Mouse (Mus musculus): ENCODE data around the gene Gtpbp8.

Gene Gtpbp8

DNA sequence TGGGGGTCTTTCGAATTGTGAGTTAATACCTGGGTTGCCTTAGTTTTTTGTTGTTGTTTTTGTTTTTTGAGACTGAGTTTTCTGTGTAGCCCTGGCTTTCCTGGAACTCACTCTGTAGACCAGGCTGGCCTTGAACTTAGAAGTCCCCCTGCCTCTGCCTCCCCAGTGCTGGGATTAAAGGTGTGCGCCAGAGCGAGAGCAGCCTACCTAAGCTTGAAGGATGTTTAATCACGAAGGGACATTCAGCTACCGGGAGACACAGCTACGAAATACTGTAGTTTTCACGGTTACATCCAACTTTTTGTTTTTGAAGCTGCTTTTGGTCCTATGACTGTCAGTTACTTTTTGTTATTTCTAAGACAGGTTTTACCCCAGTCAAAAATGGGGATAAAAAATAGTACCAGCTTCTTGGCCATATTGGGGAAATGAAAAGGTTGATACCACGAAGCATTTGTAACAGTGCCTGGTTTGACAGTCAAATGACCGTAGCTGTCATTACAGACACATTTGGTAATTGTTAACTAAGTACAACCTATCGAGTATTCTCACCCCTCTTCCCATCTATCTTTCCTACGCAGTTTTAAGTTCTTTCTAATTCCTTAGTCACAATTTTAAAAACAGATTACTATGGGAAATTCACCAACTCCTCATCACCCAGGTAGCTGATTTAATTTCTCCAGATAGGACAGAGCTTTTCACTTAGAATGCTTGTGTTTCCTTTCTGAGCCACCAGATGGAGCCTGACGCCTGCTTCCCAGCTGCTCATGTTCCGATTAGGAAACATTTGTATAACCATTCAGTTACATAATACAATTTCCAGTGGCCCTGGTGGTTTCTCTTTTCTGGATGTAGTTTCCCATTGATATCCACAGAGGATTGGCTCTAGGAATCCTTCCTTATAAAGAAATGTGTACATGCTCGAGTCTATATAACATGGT is 20.6 kb downstream of the Gtpbp8 start:
- peak; percentile 87 for DNase-seq (ENCODE audit: low read depth, low spot score)

DNA sequence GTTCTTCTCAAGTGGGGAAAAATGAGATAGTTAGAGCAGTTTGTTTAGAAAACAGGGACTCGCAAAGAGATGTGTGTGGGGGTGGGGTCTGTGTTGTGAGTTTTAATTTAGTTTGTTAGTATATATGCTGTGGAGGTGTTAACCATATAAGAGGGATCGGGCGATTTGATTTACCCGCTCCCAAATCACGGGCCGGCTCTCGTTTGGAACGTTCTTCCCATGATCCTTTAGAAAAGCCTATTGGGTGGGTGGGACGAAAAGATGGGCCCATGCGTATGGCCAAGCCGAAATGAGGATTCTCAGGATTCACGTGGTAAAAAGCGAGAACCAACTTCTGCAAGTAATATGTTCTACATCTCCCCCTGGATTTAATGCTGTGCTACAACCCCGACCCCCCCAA is 21.3 kb downstream of the Gtpbp8 start:
- DNase-seq (ENCODE audit: low read depth, low spot score), result peak; percentile 39

DNA sequence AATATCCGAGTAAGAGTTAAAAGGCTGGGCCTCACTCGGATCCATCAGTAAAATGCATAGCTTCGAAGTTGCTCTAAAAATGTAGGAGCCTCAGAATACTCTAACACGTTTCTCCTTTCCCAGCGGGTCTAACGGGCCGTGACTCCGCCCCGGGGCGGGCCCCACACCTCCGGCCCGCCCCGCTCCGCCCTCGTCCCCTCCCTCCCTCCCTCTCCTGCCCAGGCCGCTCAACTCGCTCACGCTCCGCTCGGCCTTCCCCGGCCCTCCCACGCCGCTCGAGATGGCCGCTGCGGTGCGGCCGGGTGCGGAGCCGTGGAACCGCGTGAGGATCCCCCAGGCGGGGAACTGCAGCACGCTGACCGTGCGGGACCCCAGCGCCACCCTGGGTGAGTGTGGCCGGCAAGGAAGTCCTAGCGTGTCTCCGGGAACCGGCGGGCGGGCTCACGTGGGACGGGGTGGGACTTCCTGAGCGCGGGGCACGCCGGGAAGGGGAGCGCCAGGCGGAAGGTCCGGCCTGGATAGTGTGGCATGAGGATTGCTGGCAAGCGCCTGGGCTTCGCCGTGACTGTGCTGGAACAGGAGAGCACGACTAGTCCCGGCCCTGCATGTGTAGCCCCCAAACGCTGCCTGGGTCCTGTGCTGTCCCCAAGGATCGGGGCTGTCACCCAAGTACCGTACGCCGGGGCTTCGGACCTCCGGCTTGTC is 21.9 kb downstream of the Gtpbp8 start, which contains the start of gene Nepro:
Gene Nepro (plus strand): TSS at position 219 of the 705 bp plus-strand sequence.
- DNase-seq (ENCODE audit: low read depth, low spot score), result peak; percentile 88

DNA sequence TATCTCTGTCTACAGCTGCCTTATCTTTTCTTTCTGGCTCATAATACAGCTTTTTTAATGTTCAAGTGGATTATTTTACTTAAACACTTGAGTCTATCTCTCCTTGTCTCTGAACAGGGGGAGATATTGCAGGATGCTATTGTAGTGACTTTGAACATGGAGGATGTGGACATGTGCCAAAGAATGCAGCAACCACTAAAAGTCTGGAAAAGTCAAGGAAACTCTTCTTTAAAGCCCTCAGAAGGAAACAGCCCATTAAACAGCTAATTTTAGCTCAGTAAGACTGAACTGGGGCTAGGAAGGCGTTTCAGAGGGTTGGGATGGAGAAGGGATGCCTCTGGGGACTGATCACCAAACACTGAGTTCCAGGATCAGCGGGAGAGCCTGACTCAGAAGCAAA is 23.5 kb downstream of the Gtpbp8 start:
- no peak for DNase-seq (ENCODE audit: low read depth, low spot score)

DNA sequence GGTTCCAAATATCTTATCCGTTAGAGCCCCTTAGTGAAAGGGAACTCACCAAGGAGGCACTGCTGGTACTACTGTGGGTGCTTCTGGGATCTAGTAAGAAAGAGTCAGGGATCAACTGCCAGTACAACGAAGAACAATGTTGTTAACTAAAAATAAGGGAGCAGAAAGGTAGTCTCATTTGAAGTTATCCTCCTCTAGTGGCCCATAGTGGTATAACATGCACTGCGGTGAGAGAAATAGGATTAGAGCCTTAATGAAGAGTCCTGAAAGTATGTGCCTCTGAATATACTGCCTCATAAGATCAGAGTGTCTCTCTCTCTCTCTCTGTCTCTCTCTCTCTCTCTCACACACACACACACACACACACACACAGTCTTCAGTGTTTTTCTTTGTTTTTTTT is 25.6 kb downstream of the Gtpbp8 start:
- no peak for DNase-seq (ENCODE audit: low read depth, low spot score)

DNA sequence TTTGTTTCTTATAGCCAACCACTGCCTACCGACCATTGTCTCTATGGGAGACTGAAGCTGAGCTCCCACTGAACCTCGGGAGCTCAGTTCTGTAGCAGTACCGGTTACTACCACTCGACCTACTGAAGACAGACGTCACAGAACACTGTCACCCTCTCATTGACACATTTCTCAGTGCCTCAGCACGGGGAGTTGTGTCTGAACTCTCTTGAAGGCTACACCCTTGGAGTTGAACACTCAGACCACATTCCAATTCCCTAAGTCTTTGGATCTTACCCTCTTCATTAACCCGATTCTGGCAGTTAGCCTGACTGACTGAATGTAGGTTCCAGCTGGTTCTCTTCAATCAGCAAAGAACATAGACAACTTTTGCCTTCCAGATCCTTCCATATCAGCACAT is 26.8 kb downstream of the Gtpbp8 start:
- no peak for DNase-seq (ENCODE audit: low read depth, low spot score)

DNA sequence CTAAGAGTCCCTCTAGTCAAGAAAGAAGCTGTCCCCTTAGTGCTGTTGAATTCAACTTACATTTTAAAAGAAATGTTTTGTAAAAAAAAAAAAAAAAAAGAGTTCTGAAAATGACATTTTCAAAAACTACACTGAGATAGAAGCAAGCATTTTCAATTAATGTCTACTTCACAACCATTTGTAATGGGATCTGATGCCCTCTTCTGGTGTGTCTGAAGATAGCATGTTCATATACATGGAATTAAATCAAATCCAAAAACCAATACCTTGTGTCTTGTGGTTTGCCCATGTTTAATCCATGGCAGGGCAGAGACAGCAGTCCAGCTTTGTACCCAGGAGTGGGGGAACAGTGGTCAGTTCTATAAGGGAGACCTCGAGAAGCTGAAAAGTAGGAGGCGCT is 28.3 kb downstream of the Gtpbp8 start:
- DNase-seq (ENCODE audit: low read depth, low spot score), result no peak

DNA sequence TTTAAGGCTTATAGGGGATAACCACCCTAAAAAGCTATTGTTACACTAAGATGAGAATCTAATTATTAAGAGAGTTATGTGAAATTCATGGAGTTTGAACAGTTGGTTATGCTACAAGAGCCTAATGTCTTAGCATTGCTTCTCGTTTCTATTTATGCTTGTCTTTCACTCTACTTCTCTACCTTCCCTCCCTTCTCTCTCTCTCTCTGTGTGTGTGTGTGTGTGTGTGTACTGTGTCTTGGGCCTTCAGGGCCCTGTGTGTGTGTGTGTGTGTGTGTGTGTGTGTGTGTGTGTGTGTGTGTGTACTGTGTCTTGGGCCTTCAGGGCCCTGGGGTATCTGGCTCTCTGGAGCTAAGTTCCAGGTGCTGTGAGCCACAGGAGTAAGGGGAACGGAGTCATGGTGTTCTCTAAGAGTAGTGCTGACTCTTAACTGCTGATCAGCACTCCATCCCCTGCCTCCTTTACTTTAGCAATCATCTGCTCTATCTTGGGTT is 29.0 kb downstream of the Gtpbp8 start:
- no peak for DNase-seq (ENCODE audit: low read depth, low spot score)

DNA sequence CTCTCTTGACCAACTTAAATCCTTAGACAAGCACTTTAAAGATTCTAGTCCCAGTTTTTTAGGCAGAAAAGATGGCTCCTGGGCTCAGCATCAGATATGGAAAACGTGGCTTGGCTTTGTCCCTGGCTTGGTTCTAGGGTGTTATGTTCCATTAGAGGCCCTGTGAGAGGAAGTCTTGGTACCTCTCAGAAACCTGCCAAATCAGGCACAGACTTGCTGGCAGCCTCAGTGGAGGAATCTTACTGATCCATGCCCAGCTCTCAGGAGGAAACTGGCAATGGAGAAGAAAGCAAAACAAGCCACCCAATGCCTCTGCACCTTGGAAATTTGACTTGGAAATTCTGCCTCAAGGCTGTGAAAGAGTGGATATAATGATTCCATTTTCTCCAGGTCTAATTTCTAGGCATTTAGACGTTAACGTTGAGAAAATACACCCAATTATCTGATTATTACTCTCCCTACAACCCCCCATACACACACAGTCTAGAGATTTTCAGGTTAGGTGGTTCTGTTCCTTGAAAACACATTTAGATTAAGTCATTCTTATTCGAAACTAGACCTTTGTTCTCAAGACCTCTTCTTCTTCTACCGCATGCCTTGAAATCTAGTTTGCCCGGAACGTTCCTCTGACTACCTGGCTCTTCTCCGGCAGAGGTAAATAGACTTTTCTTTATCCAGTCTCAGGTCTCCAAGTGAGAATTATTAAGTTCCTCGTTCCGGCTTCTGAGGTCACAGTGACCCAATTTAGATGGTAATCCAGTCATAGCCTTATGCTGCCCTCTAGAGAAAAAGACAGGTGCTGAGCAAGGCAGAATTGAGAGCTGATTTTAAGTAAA is 29.6 kb downstream of the Gtpbp8 start:
- peak; percentile 42 for DNase-seq (ENCODE audit: low read depth, low spot score)

DNA sequence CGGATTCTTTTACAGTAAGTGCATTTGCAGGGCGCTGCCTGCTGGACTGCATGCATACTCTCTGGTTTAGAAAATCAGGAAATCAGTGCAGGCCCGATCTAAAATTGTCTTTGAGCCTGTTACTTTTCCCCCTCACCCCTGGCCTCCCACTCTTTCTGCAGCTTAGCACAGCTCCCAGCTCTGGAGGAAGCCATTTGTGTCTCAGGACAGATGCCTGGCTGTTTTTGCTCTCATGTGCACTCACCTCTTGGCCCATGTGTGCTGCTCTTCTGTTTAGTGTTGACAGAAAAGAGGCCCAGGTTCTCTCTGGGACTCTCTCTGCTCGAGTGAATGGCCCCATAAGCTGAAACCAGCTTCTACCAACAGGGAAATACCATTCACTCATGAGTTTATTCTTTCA is 42.7 kb downstream of the Gtpbp8 start:
- DNase-seq (ENCODE audit: low read depth, low spot score), result no peak

DNA sequence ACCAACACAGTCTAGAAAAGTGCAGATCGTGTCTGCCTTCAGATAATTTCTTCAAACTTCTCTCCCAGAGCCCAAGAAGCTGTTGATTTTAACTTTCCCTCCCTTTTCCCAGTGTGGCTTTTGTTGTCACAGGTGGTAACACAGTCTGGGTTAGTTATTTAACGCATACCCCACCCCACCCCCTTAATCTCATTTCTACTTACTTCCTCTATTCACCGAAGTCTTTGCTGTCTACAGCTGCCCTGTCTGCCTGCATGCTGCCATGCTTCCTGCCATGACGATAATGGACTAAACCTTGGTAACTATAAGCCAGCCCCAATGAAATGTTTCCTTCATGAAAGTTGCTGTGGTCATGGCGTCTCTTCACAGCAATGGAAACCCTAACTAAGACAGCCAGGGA is 43.9 kb downstream of the Gtpbp8 start:
- no peak for DNase-seq (ENCODE audit: low read depth, low spot score)

DNA sequence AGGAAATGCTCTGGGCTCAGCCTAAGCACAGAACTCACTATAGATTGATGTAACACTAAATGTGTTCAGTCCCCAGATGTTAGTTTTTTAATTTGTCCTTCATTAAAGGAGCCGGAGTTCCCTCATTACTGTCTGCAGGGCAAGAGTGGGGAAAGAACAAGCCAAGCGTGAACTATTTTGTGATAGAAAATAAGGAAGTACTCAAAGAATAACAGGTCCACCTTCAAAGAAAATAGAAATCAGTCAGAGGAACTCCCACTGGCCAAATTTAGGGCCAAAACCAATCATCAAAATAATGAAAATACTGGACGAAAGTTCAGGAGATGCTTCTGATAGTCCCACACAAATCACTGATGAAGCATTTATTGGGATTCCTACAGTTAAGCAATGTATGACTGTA is 45.0 kb downstream of the Gtpbp8 start:
- no peak for DNase-seq (ENCODE audit: low read depth, low spot score)

DNA sequence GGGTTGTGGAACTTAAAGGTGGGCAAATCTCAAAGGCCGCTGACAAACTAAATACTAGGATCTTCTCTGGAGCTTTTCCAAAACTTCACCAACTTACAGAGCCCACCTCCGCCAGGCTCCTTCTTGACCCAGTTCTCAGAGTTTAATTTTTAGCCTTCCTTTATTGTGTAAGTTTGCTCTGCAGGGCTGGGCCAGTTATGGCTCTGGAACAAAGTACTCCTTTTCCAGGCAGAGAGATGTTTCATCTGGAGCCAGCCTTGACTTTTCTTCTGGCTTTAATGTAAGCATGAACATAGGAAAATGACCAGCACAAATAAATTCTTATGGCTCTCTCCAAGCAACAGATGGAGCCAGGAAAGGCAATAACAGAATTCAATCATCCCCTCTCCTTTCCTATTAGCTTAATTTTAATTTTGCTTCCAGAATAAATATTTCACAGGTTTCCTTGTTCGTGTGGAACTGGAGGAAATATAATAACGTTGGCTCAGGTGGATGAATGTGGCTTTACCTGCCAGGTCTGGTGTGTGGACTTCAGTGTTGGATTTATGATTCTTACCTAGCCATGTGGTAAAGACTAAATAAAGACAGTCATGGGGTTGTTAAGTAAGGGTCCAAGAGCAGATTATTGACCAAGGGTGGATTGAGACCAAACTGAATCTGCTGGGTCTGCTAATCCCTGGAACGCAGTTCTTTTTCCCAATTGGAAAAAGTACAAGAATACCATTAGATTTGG is 48.5 kb downstream of the Gtpbp8 start:
- no peak for DNase-seq (ENCODE audit: low read depth, low spot score)

DNA sequence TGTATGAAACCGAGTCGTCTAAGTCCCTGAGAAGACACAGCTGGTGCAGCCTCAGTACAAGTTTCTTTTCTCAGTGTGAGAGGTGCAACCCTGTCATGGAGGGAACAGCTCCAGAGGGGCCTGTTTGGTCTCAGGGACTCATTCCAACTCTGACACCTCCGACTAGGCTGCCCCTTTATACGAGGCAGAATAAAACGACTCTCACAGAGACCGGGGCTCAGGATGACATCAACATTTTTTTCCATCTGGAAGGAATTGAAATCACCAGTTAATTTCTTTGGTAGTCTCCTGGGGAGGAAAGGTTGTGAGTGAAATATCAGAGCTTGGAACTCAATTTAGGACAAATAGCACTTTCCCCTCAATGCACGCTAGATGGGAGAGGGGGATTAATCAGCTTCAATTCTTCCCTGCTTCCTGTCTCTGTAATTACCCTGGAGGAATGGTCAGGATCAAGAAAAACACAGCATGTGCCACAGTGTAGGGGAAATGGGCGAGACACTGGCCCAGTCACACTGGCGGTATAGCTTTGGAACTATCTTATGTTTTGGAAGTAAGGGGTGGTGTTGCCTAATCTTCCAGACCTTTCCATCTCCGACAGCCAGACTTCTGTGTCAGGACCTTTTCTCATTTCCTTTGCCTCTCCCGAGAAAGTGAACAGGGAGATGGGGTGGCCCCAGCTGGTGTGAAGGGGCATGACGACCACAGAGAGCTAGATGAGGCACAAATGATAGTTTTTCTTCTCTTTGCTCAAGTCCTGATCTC is 50.1 kb downstream of the Gtpbp8 start:
- peak; percentile 54 for DNase-seq (ENCODE audit: low read depth, low spot score)

DNA sequence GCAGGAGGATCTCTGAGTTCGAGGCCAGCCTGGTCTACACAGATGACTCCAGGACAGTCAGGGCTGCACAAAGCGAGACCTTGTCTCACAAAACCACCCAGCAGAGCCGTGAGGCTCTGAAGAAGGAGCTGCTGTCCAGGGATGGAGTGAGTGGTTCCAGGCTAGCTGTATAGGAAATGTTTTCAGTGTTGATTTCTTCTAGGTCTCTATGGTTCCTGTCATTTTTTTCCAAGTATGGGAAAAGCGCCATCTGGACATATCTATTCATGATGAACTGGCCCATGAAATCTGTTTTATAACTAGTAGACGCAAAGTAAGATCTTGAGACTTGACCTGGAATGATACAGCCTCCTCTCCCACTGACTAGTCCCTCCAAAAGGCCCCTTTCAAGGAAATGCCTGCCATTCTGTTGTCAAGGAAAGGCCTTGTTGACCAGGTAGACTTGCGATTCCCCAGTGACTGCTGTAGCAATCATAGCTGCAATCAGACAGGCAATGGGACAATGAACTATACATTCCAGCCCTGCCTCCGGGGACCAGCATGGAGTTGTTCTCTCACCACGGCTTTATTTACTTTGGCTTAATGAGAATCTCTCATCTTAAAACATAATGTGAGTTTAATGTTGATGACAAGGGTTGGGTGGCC is 50.8 kb downstream of the Gtpbp8 start:
- no peak for DNase-seq (ENCODE audit: low read depth, low spot score)

DNA sequence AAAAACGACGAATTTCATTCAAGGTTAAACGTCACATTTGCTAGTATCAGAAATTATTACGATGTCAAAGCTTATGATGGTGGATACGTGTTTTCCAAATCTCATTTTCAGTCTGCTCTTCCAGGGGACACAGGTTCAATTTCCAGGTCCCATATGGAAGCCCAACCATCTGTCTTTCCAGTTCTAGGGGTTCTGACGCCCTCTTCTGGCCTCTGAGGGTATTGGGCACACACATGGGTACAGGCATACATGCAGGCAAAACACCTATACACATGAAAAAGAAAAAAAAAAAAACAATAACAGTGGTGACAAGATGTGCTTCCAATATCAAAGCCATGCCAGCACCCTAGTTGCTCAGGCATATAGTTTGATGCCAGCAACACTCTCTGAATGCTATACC is 52.5 kb downstream of the Gtpbp8 start:
- no peak for DNase-seq (ENCODE audit: low read depth, low spot score)

DNA sequence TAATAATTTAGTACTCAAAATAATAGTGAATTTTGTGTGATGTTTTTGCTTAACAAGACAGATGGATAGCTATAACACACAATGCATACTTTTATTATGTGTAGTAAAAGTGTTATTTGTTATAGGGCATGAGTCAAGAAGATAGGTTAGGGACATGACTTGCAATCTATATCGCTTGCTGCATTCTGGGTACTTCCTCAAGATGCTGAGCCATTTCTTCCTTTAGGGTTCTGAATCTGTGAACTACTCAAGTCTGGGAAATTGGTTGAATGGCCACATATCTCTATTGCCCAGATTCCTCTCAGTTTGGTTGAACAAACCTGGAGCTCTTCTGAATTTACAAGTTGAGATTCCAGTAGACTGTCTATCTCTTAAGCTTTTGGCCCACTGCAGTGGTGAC is 53.6 kb downstream of the Gtpbp8 start:
- DNase-seq (ENCODE audit: low read depth, low spot score), result no peak

DNA sequence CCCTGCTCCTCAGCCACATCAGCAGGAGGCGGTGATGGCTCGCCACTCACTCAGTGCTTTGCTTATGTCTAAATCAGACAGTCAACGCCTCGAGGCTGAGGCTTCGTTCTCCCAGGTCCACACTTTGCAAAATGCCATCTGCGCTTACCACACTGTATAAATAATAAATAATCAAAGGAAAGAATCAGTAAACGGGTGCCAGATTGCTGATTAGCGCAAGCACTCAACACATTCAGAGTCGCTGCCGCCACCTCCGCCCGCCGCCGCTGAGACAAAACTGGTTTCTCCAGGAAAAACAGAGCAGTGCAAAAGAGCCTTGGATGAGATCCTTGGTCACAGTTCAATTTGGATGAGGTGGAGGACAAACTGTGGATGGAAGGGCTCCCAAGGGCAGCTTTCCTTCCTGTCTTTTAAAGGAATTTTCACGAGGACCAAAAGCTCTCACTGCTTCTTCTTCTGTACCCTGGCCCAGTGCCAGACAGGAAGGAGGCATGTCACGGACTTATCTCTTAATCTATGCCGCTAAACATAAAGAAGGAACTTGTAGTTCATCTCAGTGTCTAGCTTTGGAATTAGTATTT is 54.5 kb downstream of the Gtpbp8 start:
- DNase-seq (ENCODE audit: low read depth, low spot score), result peak; percentile 78

DNA sequence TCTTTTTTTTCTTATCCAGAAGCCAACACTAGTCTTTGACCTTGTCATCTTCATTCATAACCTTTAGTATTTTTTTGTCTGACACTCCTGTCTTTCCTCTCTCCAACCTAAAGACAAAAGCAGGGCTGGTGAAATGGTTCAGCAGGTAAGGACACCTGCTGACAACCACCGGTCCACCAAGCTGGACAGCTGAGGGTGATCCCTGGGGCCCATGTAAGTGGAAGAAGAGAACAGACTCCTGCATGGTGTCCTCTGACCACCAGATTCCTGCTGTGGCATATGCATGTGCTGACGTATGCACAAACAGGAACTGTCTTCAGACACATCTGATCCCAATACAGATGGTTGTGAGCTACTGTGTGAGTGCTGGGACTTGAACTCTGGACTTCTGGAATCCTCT is 55.1 kb downstream of the Gtpbp8 start:
- DNase-seq (ENCODE audit: low read depth, low spot score), result no peak

DNA sequence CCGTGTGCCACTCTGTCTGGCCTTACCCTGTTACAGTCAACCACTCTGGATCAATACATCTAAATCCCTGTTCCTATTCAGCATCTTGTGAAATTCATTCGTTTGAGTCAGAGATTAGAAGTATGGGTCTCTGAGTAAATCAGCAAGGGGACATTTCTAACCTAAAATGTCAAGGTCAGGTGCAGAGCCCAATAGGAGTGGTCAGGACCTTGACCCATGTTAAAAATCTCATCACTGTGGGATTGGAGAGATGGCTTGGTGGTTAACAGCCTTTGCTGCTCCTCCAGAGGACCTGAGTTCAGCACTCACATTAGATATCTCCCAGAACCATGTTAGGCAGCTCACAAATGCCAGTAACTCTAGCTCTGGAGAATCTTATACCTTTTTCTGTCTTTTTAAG is 55.7 kb downstream of the Gtpbp8 start:
- DNase-seq (ENCODE audit: low read depth, low spot score), result no peak

Data from skeletal muscle tissue, adult 2 months (tissue).